Mouse (Mus musculus): ENCODE results near the gene Srbd1. TPM values are rescaled to one million over a fixed set of nuclear protein-coding genes. Genes with fewer than 3 reads are reported as not detected.

The Srbd1 gene
- polyA plus RNA-seq, 2 experiments from 2014 or later = 13.9 to 17.4 TPM

- no peak for ATAC-seq
Observed at GRCm38 (mm10) chr17:85981869-85982268, 163.1 kb downstream of the Srbd1 start.

DNA sequence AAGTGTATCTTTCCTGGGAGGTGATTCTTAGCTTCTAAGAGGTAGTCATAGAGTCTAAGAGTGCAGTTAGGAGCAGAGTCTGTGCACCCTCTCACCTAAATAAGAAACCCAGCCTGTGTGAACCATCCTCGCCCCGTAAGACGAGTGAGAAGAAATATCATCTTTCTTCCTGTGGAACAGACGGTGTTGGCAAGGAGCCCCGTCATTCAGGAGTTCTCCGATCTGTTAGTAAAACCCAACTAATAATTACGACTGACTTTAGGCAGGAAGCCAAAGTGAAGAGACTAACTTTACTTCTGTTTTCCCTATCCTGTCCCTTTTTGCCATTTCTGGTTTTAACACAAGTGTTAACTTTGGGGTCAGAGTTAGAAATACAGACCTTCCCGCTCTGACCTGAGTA lies 166.1 kb downstream of the Srbd1 start:
- ATAC-seq = no peak

DNA sequence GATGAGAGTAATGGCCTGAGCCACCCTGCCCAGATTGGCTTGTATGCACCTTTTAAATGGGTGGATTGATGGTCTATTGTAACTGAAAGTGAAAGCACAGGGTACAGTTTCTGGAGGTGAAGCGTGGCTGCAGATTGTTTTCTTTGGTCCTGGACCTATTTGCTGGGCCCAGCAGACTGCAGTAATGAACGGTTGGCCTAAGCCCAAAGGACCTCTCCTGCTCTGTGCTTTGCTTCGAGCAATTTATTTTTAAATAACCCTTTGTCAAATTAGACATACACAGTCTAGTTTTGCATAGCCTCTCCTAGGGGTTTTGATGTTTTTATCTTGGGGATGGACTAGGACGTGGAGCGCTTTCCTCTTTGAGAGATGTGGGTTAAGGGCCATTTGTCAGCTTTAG lies 169.9 kb downstream of the Srbd1 start:
- ATAC-seq = no peak

GRCm38 (mm10) chr17:85974591-85974990 lies 170.4 kb downstream of the Srbd1 start:
- no peak for ATAC-seq

GRCm38 (mm10) chr17:85971120-85971519 lies 173.9 kb downstream of the Srbd1 start:
- ATAC-seq = no peak

DNA sequence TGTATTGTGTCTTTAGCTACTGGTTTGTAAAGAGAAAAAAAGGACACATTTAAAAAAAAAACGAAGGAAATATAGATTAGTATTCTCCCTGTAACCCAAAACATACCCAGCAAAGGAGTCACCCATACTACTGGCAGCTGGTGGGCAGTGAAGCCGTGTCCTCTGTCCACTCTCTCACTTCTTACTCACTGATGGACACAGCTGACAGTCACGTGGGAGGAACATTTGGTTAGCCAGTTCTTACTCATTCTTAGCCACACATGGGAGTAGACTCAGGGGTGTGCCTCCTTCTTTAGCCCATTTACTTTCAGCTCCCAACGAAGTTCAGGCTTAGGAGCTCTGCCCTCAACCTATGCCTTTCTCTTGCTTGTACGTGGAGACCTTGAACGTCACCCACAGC lies 183.3 kb downstream of the Srbd1 start:
- ATAC-seq = no peak

GRCm38 (mm10) chr17:85951771-85952170 lies 193.2 kb downstream of the Srbd1 start:
- ATAC-seq = no peak

DNA sequence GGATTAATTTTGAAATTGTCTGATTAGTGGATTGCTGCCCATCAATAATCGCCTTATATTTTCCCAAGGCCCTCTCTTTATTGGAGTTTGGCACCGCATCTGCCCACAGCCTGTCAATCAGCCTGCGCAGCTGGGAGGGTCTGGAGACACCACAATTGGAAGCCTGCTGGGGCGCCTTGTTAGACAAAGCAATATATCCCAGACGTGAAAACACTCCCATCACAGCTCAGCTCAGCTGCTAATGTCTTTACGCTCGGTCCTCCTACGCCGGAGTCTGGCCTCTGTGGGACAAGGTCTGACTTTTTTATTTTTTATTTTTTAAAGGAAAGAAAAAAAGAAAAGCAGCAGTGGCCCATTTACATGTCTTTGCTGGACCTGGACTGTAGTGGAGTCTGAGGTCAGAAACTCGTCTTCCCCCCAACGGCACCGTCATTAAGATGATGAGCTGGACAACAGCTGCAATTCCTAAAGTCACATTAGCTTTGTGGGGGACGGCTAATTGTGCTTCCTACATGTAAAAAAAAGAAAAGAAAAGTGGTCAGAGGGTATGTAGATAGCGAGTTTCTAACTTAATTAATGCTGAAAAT lies 195.0 kb downstream of the Srbd1 start:
- ATAC-seq = no peak

DNA sequence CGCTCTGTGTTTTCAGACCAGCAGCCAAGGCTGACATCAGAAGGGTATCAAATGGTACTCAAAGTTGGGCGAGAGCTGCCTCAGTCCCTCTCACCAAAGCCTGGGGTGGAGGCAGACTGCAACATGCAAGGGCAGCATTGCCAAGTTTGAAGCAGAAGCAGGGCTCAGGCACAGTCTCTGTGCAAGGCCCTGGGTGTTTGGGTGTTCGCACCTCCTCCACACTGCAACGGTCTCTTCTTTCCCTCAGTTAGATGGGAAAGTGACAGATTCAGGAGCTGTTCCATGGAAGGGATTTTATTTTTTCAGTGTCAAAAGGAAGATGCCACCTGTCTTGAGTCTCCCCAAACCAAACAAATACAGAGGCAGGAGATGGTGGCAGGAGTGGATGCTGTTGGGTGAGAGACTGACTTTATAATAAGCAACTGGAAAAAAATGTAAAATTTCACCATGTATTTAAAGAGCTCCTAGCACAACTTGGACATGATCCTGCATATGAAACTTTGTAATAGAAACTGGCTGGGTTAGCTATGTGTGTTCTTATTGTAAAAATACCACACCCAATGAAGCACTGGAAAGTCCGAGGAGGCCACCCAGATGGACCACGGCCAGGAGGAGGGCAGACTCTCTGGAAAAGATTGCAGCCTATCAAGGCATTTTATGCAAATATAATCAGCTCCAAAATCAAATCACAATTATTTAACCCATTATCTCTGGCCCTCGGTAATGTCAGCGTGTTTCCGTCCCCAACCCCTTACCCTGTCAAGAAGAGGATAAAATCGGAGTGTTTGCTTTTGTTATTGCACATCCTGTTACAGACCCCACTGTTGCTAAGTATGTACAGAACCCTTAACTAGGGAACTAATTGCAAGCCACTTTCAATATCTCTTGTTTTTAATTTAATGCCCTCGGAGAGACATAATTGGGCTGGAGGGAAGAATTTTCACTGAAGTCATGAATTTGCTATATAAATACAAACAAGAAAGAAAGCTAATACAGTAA lies 195.8 kb downstream of the Srbd1 start:
- no peak for ATAC-seq

GRCm38 (mm10) chr17:85944726-85945125 lies 200.2 kb downstream of the Srbd1 start:
- ATAC-seq = no peak

GRCm38 (mm10) chr17:85943994-85944640 lies 200.9 kb downstream of the Srbd1 start:
- ATAC-seq = no peak

DNA sequence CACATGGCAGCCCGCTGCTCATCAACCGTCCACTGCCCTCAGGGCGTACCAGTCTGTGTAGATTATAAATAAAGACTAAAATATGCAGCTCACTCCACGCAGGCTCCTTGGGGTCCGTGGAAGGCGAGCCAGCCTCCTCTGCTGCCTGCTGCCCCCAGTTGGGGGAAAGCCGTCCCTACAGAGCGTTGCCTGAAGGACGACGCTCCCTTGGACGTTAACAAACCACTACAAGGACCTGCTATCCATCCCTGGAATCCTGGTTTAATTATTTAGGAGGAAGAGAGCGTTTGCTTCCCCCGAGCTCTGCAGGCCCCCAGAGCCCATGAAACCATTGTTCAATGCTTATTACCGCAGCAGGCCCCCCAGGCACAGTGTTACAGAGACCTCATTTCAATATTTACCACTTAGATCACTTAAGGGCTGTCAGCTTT lies 201.4 kb downstream of the Srbd1 start:
- ATAC-seq = no peak

DNA sequence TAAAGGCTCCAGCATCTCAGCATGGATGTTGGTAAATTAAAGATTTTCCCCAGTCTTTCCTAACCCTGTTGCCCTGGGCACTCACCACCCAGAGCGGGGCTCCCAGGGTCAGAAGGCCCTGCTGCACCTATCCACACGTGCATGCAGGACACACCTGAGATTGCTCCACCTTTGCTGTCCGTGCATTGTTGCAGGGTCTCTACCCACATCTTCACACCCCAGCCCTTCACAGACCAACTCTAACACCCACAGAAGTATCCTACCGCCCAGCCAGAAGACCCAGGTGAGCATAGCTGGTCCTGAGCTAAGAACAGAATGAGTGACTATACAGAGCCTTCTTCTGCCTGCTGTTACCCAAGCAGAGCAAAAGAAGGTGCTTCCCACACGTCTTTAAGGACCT lies 201.9 kb downstream of the Srbd1 start:
- ATAC-seq = no peak

GRCm38 (mm10) chr17:85942123-85942522 lies 202.9 kb downstream of the Srbd1 start:
- ATAC-seq = no peak

GRCm38 (mm10) chr17:85941141-85941738 lies 203.7 kb downstream of the Srbd1 start:
- ATAC-seq = no peak

DNA sequence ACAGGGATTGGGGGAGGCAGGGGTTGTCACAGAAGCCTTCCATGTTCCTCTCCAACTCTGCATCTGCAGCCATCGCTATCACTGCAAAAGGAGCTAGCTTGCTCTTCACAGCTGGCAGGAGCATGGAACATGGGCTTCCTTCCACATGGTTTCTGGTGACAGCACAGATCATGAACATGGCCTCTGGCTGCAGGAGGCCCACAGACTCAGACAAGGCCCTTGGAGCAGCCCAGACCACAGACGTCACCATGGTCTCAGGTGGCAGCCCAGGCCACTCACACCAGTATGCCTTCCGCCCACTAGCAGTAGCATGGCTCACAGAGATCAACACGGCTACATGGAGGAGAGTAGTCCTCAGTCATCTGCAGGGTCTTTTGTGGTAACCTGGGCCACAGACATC lies 207.8 kb downstream of the Srbd1 start:
- no peak for ATAC-seq

DNA sequence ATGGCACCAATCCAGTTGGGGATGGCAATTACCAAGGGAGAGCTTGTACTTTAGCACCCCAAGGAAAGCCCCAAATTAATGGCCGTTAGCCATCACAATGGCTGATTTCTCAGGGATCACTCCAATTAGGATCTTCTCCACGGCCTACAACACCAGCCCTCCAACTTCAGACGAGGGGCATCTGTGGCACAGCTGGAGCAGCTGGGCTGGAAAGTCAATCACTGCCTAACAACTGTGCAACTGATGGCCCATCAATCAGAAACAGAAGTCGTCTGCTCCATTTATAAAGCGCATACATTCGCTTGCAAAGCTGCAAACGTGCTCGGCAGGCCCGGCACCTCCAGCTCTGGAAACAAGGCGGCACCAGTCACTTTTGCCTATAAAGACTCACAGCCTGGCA lies 209.7 kb downstream of the Srbd1 start:
- ATAC-seq = no peak

Other genes with a start within 250 kb of the Srbd1 start
- 1 to 10 TPM; 3.5 to 4.6 TPM for gene Prkce, start 22.6 kb upstream of the Srbd1 start, polyA plus RNA-seq (2017; shearing (Covaris generic))